In the genomic region with DNA sequence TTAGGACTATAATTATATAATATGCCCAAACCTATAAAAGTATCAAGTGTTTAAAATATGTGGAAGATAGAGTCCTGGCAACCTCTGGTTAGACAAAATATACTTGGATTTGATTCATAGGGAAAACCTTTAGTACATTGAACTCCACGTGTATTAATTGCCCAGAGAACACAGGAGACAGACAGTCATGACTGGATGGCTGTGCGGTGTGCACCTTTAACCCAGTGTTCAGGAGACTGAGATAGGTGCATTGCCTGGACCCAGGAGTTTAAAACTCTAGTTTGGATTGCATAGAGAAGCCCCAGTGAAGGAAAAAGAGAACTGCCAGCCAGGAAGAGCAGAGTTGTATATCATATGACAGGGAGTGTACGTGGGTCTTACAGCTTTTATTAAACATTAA, we compare ENCODE assay signal across 24 mouse cellular contexts.
"Had no signal": no experiment of that assay in that cellular context is flagged by ENCODE, and none has a peak within 500 bp of the region (broad histone marks: within the 10 kb centered on the region; RNA-seq: fewer than 3 reads in every experiment).

No protein-coding gene starts in this region.

- H3K27ac ChIP-seq: heart, embryonic 13.5 days; heart, embryonic 15.5 days; hindbrain, embryonic 13.5 days; hindbrain, embryonic 15.5 days; hindbrain, postnatal 0 days; kidney, embryonic 15.5 days; kidney, postnatal 0 days; limb, embryonic 13.5 days; limb, embryonic 15.5 days; liver, embryonic 13.5 days; liver, embryonic 15.5 days had no signal

- H3K27me3 ChIP-seq: heart, embryonic 13.5 days; heart, embryonic 15.5 days; hindbrain, embryonic 13.5 days; hindbrain, embryonic 15.5 days; kidney, embryonic 15.5 days; limb, embryonic 13.5 days; limb, embryonic 15.5 days; liver, embryonic 13.5 days; liver, embryonic 15.5 days had no signal

- H3K36me3 ChIP-seq: liver, embryonic 13.5 days; liver, embryonic 15.5 days had no signal

- H3K4me1 ChIP-seq: hindbrain, embryonic 13.5 days had no signal

- H3K4me3 ChIP-seq: heart, embryonic 13.5 days; heart, embryonic 15.5 days; hindbrain, embryonic 13.5 days; hindbrain, embryonic 15.5 days; kidney, embryonic 15.5 days; limb, embryonic 13.5 days; limb, embryonic 15.5 days; liver, embryonic 13.5 days; liver, embryonic 15.5 days had no signal

- H3K9me3 ChIP-seq: heart, embryonic 13.5 days; heart, embryonic 15.5 days; hindbrain, embryonic 13.5 days; hindbrain, embryonic 15.5 days; kidney, embryonic 15.5 days; limb, embryonic 13.5 days; limb, embryonic 15.5 days; liver, embryonic 13.5 days; liver, embryonic 15.5 days had no signal

- ATAC-seq: hindbrain, postnatal 0 days had no signal

- DNase-seq: gastrocnemius, postnatal 14 days; heart, adult 18-20 months; heart, postnatal 14 days; heart, postnatal 36 days; kidney, adult 2 months; kidney, adult 9 months; kidney, postnatal 14 days; kidney, postnatal 36 days; layer of hippocampus, adult 9-11 months; layer of hippocampus, postnatal 36 days; left cerebral cortex, postnatal 4 days; liver, embryonic 13.5 days; lung, adult 18-20 months had no signal

- H3K9ac ChIP-seq: heart, embryonic 13.5 days; heart, embryonic 15.5 days; hindbrain, embryonic 13.5 days; hindbrain, embryonic 15.5 days; kidney, embryonic 15.5 days; limb, embryonic 13.5 days; limb, embryonic 15.5 days; liver, embryonic 13.5 days; liver, embryonic 15.5 days had no signal

- H3K4me2 ChIP-seq: heart, embryonic 11.5 days; heart, embryonic 13.5 days; heart, embryonic 15.5 days; hindbrain, embryonic 13.5 days; hindbrain, embryonic 15.5 days; kidney, embryonic 15.5 days; limb, embryonic 13.5 days; limb, embryonic 15.5 days; liver, embryonic 13.5 days; liver, embryonic 15.5 days had no signal
